Mouse (Mus musculus) macrophage (primary cell): ENCODE measurements around the gene Dcaf1. TPM values are rescaled to one million over a fixed set of nuclear protein-coding genes. Genes with fewer than 3 reads are reported as not detected.

Source experiments
- H3K27ac ChIP-seq: fragments of 350-480 bp; formaldehyde crosslinking; 2 replicates; pipeline ENCODE4 v1.9.0; 2021
- H3K36me3 ChIP-seq: fragments of 350-480 bp; formaldehyde crosslinking; 2 replicates; pipeline ENCODE4 v1.9.0; 2021; ENCODE audit errors: inconsistent target
- H3K4me3 ChIP-seq: fragments of 350-480 bp; formaldehyde crosslinking; 2 replicates; pipeline ENCODE4 v1.9.0; 2021; ENCODE audit errors: inconsistent target
- H3K79me2 ChIP-seq: fragments of 350-480 bp; formaldehyde crosslinking; 2 replicates; pipeline ENCODE4 v1.9.0; 2021; ENCODE audit errors: inconsistent target
- WGBS: methylation state at CpG from one replicate; pipeline ENCODE4 v1.1.7; 2026; ENCODE audit warnings: inconsistent platforms; ENCODE audit not compliant: missing documents; 5-methylcytosine and 5-hydroxymethylcytosine counted together
- polyA plus RNA-seq: library from polyadenylated mRNA; stranded (reverse); fragments of 250-400 nt; gene quantifications from 3 replicates; pipeline ENCODE4 v1.2.4, GENCODE M21; 2018; ENCODE audit warnings: inconsistent platforms

The Dcaf1 gene
- polyA plus RNA-seq, 1 experiment from 2014 or later, result 7.7 TPM

DNA sequence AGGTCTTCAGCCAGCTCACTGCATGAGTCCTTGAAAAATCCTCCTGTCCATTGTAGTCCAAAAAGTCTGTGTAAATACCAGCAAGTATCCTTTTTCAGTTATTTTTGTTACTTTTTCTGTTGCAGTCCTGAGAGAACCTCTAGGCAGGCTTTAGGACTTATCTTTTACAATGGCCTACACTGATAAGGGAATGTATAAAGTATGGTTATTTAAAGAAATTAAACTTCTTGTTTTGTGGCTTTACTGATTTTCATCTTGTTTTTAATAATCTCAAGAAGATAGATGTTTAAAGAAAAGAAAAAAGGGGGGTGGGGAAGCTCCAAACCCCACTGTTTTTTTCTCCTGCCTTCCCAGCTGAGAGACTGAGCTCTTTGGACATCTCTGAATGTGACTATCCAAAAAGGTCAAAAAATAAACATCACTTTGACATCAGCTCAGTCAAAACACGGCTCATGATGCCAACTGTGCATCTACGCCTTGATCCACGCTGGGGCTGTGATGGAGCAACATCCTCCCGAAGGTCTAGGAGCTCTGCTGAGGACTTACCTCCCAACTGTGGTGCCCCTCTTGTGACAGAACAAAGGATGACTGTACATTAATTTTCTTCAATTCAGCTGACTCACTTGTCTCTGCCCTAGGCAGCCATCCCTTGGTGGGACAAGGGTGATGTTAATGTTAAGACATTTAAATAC is 81.6 kb downstream of the Dcaf1 start:
- WGBS, result 69% methylated on average over 4 of the region's 4 CpGs
- H3K36me3 ChIP-seq, result no peaks in the 10 kb centered on the region

DNA sequence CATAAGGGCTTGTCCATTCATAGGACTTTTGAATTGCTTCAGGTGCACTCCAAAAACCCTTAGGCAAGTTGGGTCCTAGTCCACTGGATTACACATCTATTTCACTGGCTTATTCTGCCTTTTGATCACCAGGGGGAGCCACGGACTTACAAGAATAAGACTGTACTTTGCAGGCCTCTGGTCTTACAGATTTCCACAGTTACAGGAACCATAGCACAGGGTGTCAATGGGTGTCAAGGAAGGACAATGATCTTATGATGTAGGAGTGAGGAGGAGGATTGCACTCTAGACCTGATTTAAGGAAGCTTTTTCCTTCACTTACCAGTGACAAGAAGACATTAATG is 82.1 kb downstream of the Dcaf1 start:
- H3K36me3 ChIP-seq, result no peaks in the 10 kb centered on the region
- no peak overlapping the region for H3K27ac ChIP-seq
- H3K79me2 ChIP-seq, result no peaks in the 10 kb centered on the region
- 9% methylated on average over 1 of the region's 1 CpGs for WGBS
- H3K4me3 ChIP-seq, result no peak overlapping the region

More for the DNA sequence above, 81.6 kb downstream of the Dcaf1 start:
- H3K79me2 ChIP-seq, result no peaks in the 10 kb centered on the region
- H3K27ac ChIP-seq, result no peak overlapping the region
- no peak overlapping the region for H3K4me3 ChIP-seq

DNA sequence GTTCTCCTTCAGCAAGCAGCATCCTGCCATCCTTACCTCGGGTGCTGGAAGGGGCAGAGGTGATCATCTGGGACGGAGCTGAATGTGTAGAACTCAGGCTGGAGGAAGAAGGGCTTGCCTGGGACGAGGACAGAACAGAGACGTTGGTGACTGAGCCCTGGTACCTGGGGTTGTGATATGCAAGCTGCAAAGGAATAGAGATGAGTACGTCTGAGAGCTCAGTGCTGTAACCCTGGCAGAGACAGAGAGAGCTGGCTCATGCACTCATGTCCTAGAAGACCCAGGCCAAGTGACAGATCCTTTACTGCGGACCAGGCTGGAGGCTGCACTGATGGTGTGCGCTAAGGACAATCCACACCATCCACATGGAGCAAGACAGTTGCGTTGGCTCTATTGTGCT is 84.9 kb downstream of the Dcaf1 start:
- Histone ChIP-seq H3K4me3 (no peak overlapping the region), H3K79me2 (no peaks in the 10 kb centered on the region)
- WGBS, result 96% methylated on average over 8 of the region's 8 CpGs

DNA sequence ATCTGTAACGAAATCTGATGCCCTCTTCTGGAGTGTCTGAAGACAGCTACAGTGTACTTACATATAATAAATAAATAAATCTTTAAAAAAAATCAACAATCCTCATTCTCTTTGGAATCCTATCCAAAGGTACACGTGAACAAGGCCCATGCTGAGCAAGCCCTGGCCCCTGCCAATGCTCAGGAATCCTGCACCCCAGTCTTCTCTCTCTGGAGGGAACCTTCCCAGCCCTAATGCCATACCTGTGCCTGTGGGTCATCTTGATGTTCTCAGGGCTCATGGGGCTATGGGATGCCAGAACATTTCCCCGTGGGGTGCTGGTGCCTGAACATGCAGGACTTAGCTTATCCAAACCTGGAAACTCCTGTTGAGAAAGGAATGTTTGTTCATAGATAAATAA is 86.5 kb downstream of the Dcaf1 start:
- Histone ChIP-seq H3K36me3 (no peaks in the 10 kb centered on the region), H3K27ac (peak overlapping the region; percentile 72), H3K4me3 (no peak overlapping the region), H3K79me2 (no peaks in the 10 kb centered on the region)
- WGBS, result 94% methylated on average over 3 of the region's 3 CpGs

More for the DNA sequence above, 84.9 kb downstream of the Dcaf1 start:
- no peak overlapping the region for H3K27ac ChIP-seq
- H3K36me3 ChIP-seq, result no peaks in the 10 kb centered on the region

DNA sequence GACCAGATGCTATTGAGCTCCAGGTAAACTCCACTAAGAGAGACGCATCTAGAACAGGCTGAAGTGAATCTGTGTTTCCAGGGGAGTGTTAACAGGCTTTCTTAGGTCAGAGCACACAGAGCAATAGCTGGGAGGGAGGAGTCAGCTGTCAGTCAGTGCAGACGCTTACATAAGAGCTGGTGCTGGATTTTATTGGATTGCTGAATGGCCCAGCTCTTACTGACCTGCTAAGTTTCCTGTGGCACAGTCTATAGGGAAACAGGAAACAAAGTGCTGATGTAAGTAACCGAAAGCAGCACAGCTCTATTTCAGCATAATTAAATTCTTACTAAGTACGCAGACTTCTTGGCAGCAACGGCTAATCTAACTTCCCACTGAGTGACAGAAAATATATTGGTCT is 87.0 kb downstream of the Dcaf1 start:
- Histone ChIP-seq H3K4me3 (no peak overlapping the region), H3K79me2 (no peaks in the 10 kb centered on the region), H3K36me3 (no peaks in the 10 kb centered on the region), H3K27ac (peak overlapping the region; percentile 72)
- WGBS, result 3% methylated on average over 5 of the region's 5 CpGs

DNA sequence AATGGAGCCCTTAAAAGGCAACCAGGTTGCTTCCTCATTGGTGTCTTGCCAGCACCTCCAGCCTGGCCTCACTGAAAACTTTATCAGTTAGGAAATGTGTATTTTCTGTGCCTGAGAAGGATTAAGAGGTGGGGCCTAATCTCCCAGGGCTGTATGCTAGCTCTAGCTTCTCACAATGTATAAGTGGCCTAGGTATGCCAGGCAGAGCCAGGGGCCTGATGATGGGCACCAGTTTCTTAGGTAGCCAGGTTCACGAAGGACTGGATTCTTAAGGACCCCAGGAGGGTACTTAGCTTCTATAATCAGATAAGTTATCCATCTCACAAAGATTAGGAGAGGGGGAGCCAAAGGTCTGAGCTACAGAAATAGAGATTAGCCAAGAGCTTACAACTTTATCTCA is 90.0 kb downstream of the Dcaf1 start:
- Histone ChIP-seq H3K27ac (no peak overlapping the region), H3K4me3 (no peak overlapping the region), H3K36me3 (no peaks in the 10 kb centered on the region), H3K79me2 (no peaks in the 10 kb centered on the region)
- 88% methylated on average over 1 of the region's 1 CpGs for WGBS

DNA sequence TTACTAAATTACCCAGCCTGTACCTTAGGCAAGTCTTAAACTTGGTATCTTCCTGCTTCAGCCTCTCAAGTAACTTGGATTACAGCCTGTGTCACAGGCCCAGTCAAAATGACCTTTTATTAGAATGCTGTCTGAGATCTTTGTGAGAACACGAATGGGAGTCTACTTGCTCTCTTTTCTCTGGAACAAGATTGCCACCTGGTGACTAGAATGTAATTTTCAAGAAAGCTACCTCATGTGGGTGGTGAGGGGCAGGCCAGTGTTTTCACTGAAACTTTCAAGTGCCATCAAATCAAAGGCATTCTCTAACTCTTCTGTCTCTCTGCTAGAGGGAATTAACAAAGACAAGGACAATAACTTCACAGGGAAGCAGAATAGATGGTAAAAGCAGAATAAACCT is 92.1 kb downstream of the Dcaf1 start:
- H3K79me2 ChIP-seq, result no peaks in the 10 kb centered on the region
- 32% methylated on average over 1 of the region's 1 CpGs for WGBS
- no peaks in the 10 kb centered on the region for H3K36me3 ChIP-seq
- no peak overlapping the region for H3K4me3 ChIP-seq
- no peak overlapping the region for H3K27ac ChIP-seq

DNA sequence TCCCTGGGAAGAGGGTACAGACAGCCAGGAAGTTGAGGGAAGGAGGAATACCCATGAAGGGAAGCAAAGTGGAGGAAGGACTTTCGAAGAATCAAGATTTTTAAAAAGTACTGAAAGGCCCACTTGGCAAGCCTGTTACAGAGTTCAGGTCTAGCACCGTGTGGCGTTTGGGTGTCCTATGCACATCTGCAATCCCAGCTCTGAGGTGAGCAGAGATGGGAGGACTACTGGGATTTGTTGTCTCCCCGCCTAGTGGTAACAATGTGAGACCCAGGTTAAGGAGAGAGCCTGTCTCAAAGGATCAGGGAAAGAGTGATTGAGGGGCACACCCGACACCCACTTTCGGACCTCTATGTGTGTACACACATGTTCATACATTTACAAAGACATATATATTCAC is 93.2 kb downstream of the Dcaf1 start:
- Histone ChIP-seq H3K27ac (no peak overlapping the region), H3K36me3 (no peaks in the 10 kb centered on the region), H3K4me3 (no peak overlapping the region), H3K79me2 (no peaks in the 10 kb centered on the region)
- WGBS, result 90% methylated on average over 6 of the region's 6 CpGs

Other genes starting within 250 kb of the Dcaf1 start
- not detected in 3 replicates for gene Iqcf6, start 195.3 kb upstream of the Dcaf1 start, polyA plus RNA-seq
- not detected in 3 replicates for gene Grm2, start 165.8 kb upstream of the Dcaf1 start, polyA plus RNA-seq
- gene Tex264, start 135.9 kb upstream of the Dcaf1 start, polyA plus RNA-seq, result 89.8 to 109 TPM (median 91.7 TPM) in 3 replicates
- gene Rad54l2, start 32.7 kb upstream of the Dcaf1 start, polyA plus RNA-seq, result 6.4 to 8.3 TPM (median 7.9 TPM) in 3 replicates
- gene Rbm15b, start 65.6 kb downstream of the Dcaf1 start, polyA plus RNA-seq, result 7.7 to 8.1 TPM (median 7.8 TPM) in 3 replicates
- gene Manf, start 70.1 kb downstream of the Dcaf1 start, polyA plus RNA-seq, result 146 to 286 TPM (median 195 TPM) in 3 replicates